Mouse (Mus musculus): ENCODE measurements around the gene Zbtb9. TPM values are rescaled to one million over a fixed set of nuclear protein-coding genes. Genes with fewer than 3 reads are reported as not detected.
"Not testable (repeated sequence)": the region's sequence is repeated elsewhere in the genome, so short reads cannot be mapped to it uniquely, and the experiment has no call there.

The Zbtb9 gene
- polyA plus RNA-seq, 1 experiment from 2014 or later: 12.8 TPM

- not testable (repeated sequence) for ATAC-seq (ENCODE audit: low FRiP score, low TSS enrichment); H3K9me3 ChIP-seq (ENCODE audit: control insufficient read depth, low read length); H3K4me2 ChIP-seq (replicated peaks; ENCODE audit: low read depth, low read length); H3K27ac ChIP-seq (ENCODE audit: low read depth, low read length); H3K4me3 ChIP-seq (ENCODE audit: low read length); H3K9ac ChIP-seq (ENCODE audit: low read depth, low read length); H3K27me3 ChIP-seq (ENCODE audit: control insufficient read depth, insufficient read depth, low read length)
- Histone ChIP-seq H3K36me3 (ENCODE audit: control insufficient read depth, insufficient read depth, low read length) (peaks cover 53% of the 10 kb centered on the region), H3K4me1 (ENCODE audit: control insufficient read depth, insufficient read depth, low read length) (peaks cover 11% of the 10 kb centered on the region)
- WGBS: 92% methylated on average over 6 of the region's 6 CpGs
Measured at GRCm38 (mm10) chr17:26977354-26977753, 4.4 kb downstream of the Zbtb9 start.

GRCm38 (mm10) chr17:26979426-26979825 is 6.5 kb downstream of the Zbtb9 start:
- H3K36me3 ChIP-seq (ENCODE audit: control insufficient read depth, insufficient read depth, low read length): peaks cover 52% of the 10 kb centered on the region
- no peak overlapping the region for H3K9ac ChIP-seq (ENCODE audit: low read depth, low read length)
- 0 out of 2 replicates have a peak, but pooled peaks cover 3% of the 10 kb centered on the region for H3K4me1 ChIP-seq (ENCODE audit: control insufficient read depth, insufficient read depth, low read length)

GRCm38 (mm10) chr17:26981050-26981449 is 8.1 kb downstream of the Zbtb9 start:
- no peak overlapping the region for H3K4me2 ChIP-seq (replicated peaks; ENCODE audit: low read depth, low read length)
- 0 out of 2 replicates have a peak, but pooled peaks cover 2% of the 10 kb centered on the region for H3K4me1 ChIP-seq (ENCODE audit: control insufficient read depth, insufficient read depth, low read length)
- 78% methylated on average over 2 of the region's 2 CpGs for WGBS
- no peaks in the 10 kb centered on the region for H3K27me3 ChIP-seq (ENCODE audit: control insufficient read depth, insufficient read depth, low read length)
- no peak overlapping the region for H3K9ac ChIP-seq (ENCODE audit: low read depth, low read length)
- H3K27ac ChIP-seq (ENCODE audit: low read depth, low read length): no peak overlapping the region
- no peak overlapping the region for H3K4me3 ChIP-seq (ENCODE audit: low read length)
- no peak for ATAC-seq (ENCODE audit: low FRiP score, low TSS enrichment)
- H3K36me3 ChIP-seq (ENCODE audit: control insufficient read depth, insufficient read depth, low read length): peaks cover 40% of the 10 kb centered on the region
- no peaks in the 10 kb centered on the region for H3K9me3 ChIP-seq (ENCODE audit: control insufficient read depth, low read length)

More at GRCm38 (mm10) chr17:26979426-26979825, 6.5 kb downstream of the Zbtb9 start:
- no peak for ATAC-seq (ENCODE audit: low FRiP score, low TSS enrichment)
- no peaks in the 10 kb centered on the region for H3K27me3 ChIP-seq (ENCODE audit: control insufficient read depth, insufficient read depth, low read length)
- H3K4me3 ChIP-seq (ENCODE audit: low read length): no peak overlapping the region
- no peak overlapping the region for H3K27ac ChIP-seq (ENCODE audit: low read depth, low read length)
- no peaks in the 10 kb centered on the region for H3K9me3 ChIP-seq (ENCODE audit: control insufficient read depth, low read length)
- 79% methylated on average over 2 of the region's 2 CpGs for WGBS
- H3K4me2 ChIP-seq (replicated peaks; ENCODE audit: low read depth, low read length): no peak overlapping the region

- Histone ChIP-seq H3K9ac (ENCODE audit: low read depth, low read length) (no peak overlapping the region), H3K4me3 (ENCODE audit: low read length) (no peak overlapping the region), H3K27ac (ENCODE audit: low read depth, low read length) (no peak overlapping the region), H3K27me3 (ENCODE audit: control insufficient read depth, insufficient read depth, low read length) (no peaks in the 10 kb centered on the region), H3K4me1 (ENCODE audit: control insufficient read depth, insufficient read depth, low read length) (no peaks in the 10 kb centered on the region), H3K36me3 (ENCODE audit: control insufficient read depth, insufficient read depth, low read length) (peaks cover 20% of the 10 kb centered on the region; the same call in 1 of the 2 replicates), H3K4me2 (replicated peaks; ENCODE audit: low read depth, low read length) (no peak overlapping the region), H3K9me3 (ENCODE audit: control insufficient read depth, low read length) (no peaks in the 10 kb centered on the region)
- WGBS: 86% methylated on average over 4 of the region's 4 CpGs
- no peak for ATAC-seq (ENCODE audit: low FRiP score, low TSS enrichment)
Measured at GRCm38 (mm10) chr17:26983382-26983781, 10.4 kb downstream of the Zbtb9 start.

GRCm38 (mm10) chr17:26985503-26986179 is 12.7 kb downstream of the Zbtb9 start:
- Histone ChIP-seq H3K27me3 (ENCODE audit: control insufficient read depth, insufficient read depth, low read length) (no peaks in the 10 kb centered on the region), H3K9me3 (ENCODE audit: control insufficient read depth, low read length) (no peaks in the 10 kb centered on the region), H3K36me3 (ENCODE audit: control insufficient read depth, insufficient read depth, low read length) (peaks cover 4% of the 10 kb centered on the region; the same call in 1 of the 2 replicates), H3K4me3 (ENCODE audit: low read length) (no peak overlapping the region), H3K9ac (ENCODE audit: low read depth, low read length) (no peak overlapping the region), H3K27ac (ENCODE audit: low read depth, low read length) (no peak overlapping the region), H3K4me1 (ENCODE audit: control insufficient read depth, insufficient read depth, low read length) (no peaks in the 10 kb centered on the region), H3K4me2 (replicated peaks; ENCODE audit: low read depth, low read length) (no peak overlapping the region)
- 62% methylated on average over 10 of the region's 10 CpGs for WGBS
- no peak for ATAC-seq (ENCODE audit: low FRiP score, low TSS enrichment)

GRCm38 (mm10) chr17:26990521-26990920 is 17.6 kb downstream of the Zbtb9 start:
- ATAC-seq (ENCODE audit: low FRiP score, low TSS enrichment): no peak
- Histone ChIP-seq H3K27ac (ENCODE audit: low read depth, low read length) (no peak overlapping the region), H3K27me3 (ENCODE audit: control insufficient read depth, insufficient read depth, low read length) (no peaks in the 10 kb centered on the region), H3K9me3 (ENCODE audit: control insufficient read depth, low read length) (no peaks in the 10 kb centered on the region), H3K9ac (ENCODE audit: low read depth, low read length) (no peak overlapping the region), H3K4me2 (replicated peaks; ENCODE audit: low read depth, low read length) (no peak overlapping the region), H3K4me1 (ENCODE audit: control insufficient read depth, insufficient read depth, low read length) (no peaks in the 10 kb centered on the region), H3K36me3 (ENCODE audit: control insufficient read depth, insufficient read depth, low read length) (no peaks in the 10 kb centered on the region), H3K4me3 (ENCODE audit: low read length) (no peak overlapping the region)

- H3K27me3 ChIP-seq (ENCODE audit: control insufficient read depth, insufficient read depth, low read length): no peaks in the 10 kb centered on the region
- no peaks in the 10 kb centered on the region for H3K36me3 ChIP-seq (ENCODE audit: control insufficient read depth, insufficient read depth, low read length)
- H3K9me3 ChIP-seq (ENCODE audit: control insufficient read depth, low read length): no peaks in the 10 kb centered on the region
- no peak overlapping the region for H3K4me3 ChIP-seq (ENCODE audit: low read length)
- 75% methylated on average over 14 of the region's 14 CpGs for WGBS
- ATAC-seq (ENCODE audit: low FRiP score, low TSS enrichment): no peak
- H3K9ac ChIP-seq (ENCODE audit: low read depth, low read length): no peak overlapping the region
- H3K4me1 ChIP-seq (ENCODE audit: control insufficient read depth, insufficient read depth, low read length): no peaks in the 10 kb centered on the region
- no peak overlapping the region for H3K4me2 ChIP-seq (replicated peaks; ENCODE audit: low read depth, low read length)
- no peak overlapping the region for H3K27ac ChIP-seq (ENCODE audit: low read depth, low read length)
Measured at GRCm38 (mm10) chr17:26994410-26994809, 21.4 kb downstream of the Zbtb9 start.

GRCm38 (mm10) chr17:26995006-26995405 is 22.0 kb downstream of the Zbtb9 start:
- ATAC-seq (ENCODE audit: low FRiP score, low TSS enrichment): no peak

GRCm38 (mm10) chr17:26995562-26995961 is 22.6 kb downstream of the Zbtb9 start:
- no peak overlapping the region for H3K4me3 ChIP-seq (ENCODE audit: low read length)
- no peak overlapping the region for H3K9ac ChIP-seq (ENCODE audit: low read depth, low read length)
- no peaks in the 10 kb centered on the region for H3K27me3 ChIP-seq (ENCODE audit: control insufficient read depth, insufficient read depth, low read length)
- no peaks in the 10 kb centered on the region for H3K4me1 ChIP-seq (ENCODE audit: control insufficient read depth, insufficient read depth, low read length)
- ATAC-seq (ENCODE audit: low FRiP score, low TSS enrichment): no peak
- no peak overlapping the region for H3K4me2 ChIP-seq (replicated peaks; ENCODE audit: low read depth, low read length)
- WGBS: 76% methylated on average over 8 of the region's 8 CpGs
- H3K9me3 ChIP-seq (ENCODE audit: control insufficient read depth, low read length): no peaks in the 10 kb centered on the region
- H3K36me3 ChIP-seq (ENCODE audit: control insufficient read depth, insufficient read depth, low read length): no peaks in the 10 kb centered on the region
- no peak overlapping the region for H3K27ac ChIP-seq (ENCODE audit: low read depth, low read length)

More at GRCm38 (mm10) chr17:26995006-26995405, 22.0 kb downstream of the Zbtb9 start:
- no peak overlapping the region for H3K4me2 ChIP-seq (replicated peaks; ENCODE audit: low read depth, low read length)
- no peak overlapping the region for H3K9ac ChIP-seq (ENCODE audit: low read depth, low read length)
- WGBS: 76% methylated on average over 6 of the region's 6 CpGs
- no peaks in the 10 kb centered on the region for H3K27me3 ChIP-seq (ENCODE audit: control insufficient read depth, insufficient read depth, low read length)
- H3K4me3 ChIP-seq (ENCODE audit: low read length): no peak overlapping the region
- H3K27ac ChIP-seq (ENCODE audit: low read depth, low read length): no peak overlapping the region
- no peaks in the 10 kb centered on the region for H3K4me1 ChIP-seq (ENCODE audit: control insufficient read depth, insufficient read depth, low read length)
- no peaks in the 10 kb centered on the region for H3K9me3 ChIP-seq (ENCODE audit: control insufficient read depth, low read length)
- H3K36me3 ChIP-seq (ENCODE audit: control insufficient read depth, insufficient read depth, low read length): no peaks in the 10 kb centered on the region
